Mouse (Mus musculus) embryonic facial prominence, embryonic 13.5 days (tissue): ENCODE results near the gene Kcnh4. TPM values are rescaled to one million over a fixed set of nuclear protein-coding genes. Genes with fewer than 3 reads are reported as not detected.
A peak's percentile ranks its signal among the peaks of the same experiment; 100 is the strongest.

Experiments
- ATAC-seq: fragments of 200-750 bp; cut with Nextera tagmentation; 2 replicates; pipeline ENCODE4 v1.8.0; 2017; ENCODE audit warnings: low read depth; ENCODE audit not compliant: insufficient number of reproducible peaks, insufficient read depth, low FRiP score, low TSS enrichment
- H3K27ac ChIP-seq: fragments of 300-500 bp; sonication (generic); 2 replicates; pipeline ENCODE4 v1.5.1; 2015; ENCODE audit warnings: moderate library complexity, mild to moderate bottlenecking, inconsistent platforms
- H3K27me3 ChIP-seq: fragments of 300-500 bp; sonication (generic); 2 replicates; pipeline ENCODE4 v1.6.1; 2015; ENCODE audit warnings: mild to moderate bottlenecking, inconsistent platforms
- H3K36me3 ChIP-seq: fragments of 300-500 bp; sonication (generic); 2 replicates; pipeline ENCODE4 v1.6.1; 2015; ENCODE audit warnings: mild to moderate bottlenecking, inconsistent platforms
- H3K4me1 ChIP-seq: fragments of 300-500 bp; sonication (generic); 2 replicates; pipeline ENCODE4 v1.6.1; 2015; ENCODE audit warnings: inconsistent platforms
- H3K4me2 ChIP-seq: fragments of 300-500 bp; sonication (generic); 2 replicates; pipeline ENCODE4 v1.6.1; 2015; ENCODE audit warnings: moderate library complexity, mild to moderate bottlenecking, inconsistent platforms
- H3K4me3 ChIP-seq: fragments of 300-500 bp; sonication (generic); 2 replicates; pipeline ENCODE4 v1.5.1; 2015; ENCODE audit warnings: mild to moderate bottlenecking, inconsistent platforms
- H3K9ac ChIP-seq: fragments of 300-500 bp; sonication (generic); 2 replicates; pipeline ENCODE4 v1.6.1; 2015; ENCODE audit warnings: mild to moderate bottlenecking, inconsistent platforms
- H3K9me3 ChIP-seq: fragments of 300-500 bp; sonication (generic); 2 replicates; pipeline ENCODE4 v1.6.1; 2016; ENCODE audit warnings: inconsistent platforms
- WGBS: fragments of 180-500 bp; shearing (Covaris S2); methylation state at CpG from one replicate; pipeline ENCODE4 v1.1.7; 2015; ENCODE audit warnings: mixed read lengths; 5-methylcytosine and 5-hydroxymethylcytosine counted together
- polyA plus RNA-seq: library from polyadenylated mRNA; unstranded; fragments of >200 nt; fragmentation: Nextera tagmentation; extraction: Ambion mirVana; gene quantifications from 2 replicates; pipeline ENCODE4 v1.2.1, GENCODE M21; 2015

Kcnh4 gene
- polyA plus RNA-seq, 1 experiment from 2014 or later, result 0.14 TPM

DNA sequence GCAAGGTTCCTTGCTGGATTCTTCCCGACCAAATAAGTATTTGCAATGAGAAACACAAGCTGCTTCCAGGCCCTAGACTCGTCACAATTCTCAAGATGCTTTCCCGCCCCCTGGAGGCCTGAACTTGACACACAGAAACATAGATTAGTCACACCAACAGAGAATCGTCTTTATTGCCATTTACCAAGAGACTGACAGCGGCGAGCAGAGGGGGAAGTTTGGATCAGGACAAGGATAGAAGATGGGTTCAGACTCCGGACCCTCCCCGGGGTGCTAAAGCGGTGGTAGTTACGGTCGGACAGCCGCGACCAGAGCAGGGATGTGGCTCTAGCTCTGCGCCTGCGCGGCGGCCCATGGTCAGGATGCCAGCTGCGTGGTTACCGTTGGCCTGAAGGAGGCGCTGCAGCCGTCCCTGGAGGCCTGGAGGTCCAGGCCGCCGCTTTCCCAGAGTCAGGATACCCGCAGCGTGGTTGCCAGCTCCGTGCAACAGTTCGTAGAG, 1.9 kb upstream of the Kcnh4 start:
- Histone ChIP-seq H3K4me3 (peak overlapping the region; percentile 44), H3K4me1 (peaks cover 17% of the 10 kb centered on the region), H3K9me3 (no peaks in the 10 kb centered on the region), H3K27ac (no peak overlapping the region), H3K36me3 (no peaks in the 10 kb centered on the region), H3K27me3 (peaks cover 58% of the 10 kb centered on the region), H3K4me2 (peak overlapping the region; percentile 68), H3K9ac (peak overlapping the region; percentile 54)
- ATAC-seq, result no peak
- WGBS, result under 1% methylated on average over 27 of the region's 27 CpGs

- H3K27me3 ChIP-seq, result peaks cover 58% of the 10 kb centered on the region
- peak overlapping the region; percentile 38 for H3K4me3 ChIP-seq
- H3K36me3 ChIP-seq, result no peaks in the 10 kb centered on the region
- H3K9me3 ChIP-seq, result no peaks in the 10 kb centered on the region
- no peak overlapping the region for H3K9ac ChIP-seq
- ATAC-seq, result no peak
- WGBS, result 1% methylated on average over 35 of the region's 35 CpGs
- H3K4me1 ChIP-seq, result peaks cover 17% of the 10 kb centered on the region
- H3K4me2 ChIP-seq, result peak overlapping the region; percentile 65
- H3K27ac ChIP-seq, result no peak overlapping the region
Measured at GRCm38 (mm10) chr11:100758707-100759610, 783 bp downstream of the Kcnh4 start.

GRCm38 (mm10) chr11:100757566-100757965, 2.2 kb downstream of the Kcnh4 start:
- Histone ChIP-seq H3K4me2 (no peak overlapping the region), H3K27ac (no peak overlapping the region), H3K4me3 (no peak overlapping the region), H3K4me1 (peaks cover 17% of the 10 kb centered on the region), H3K27me3 (peaks cover 53% of the 10 kb centered on the region), H3K9ac (no peak overlapping the region), H3K9me3 (no peaks in the 10 kb centered on the region), H3K36me3 (no peaks in the 10 kb centered on the region)
- no peak for ATAC-seq
- WGBS, result 86% methylated on average over 12 of the region's 12 CpGs

- H3K27ac ChIP-seq, result no peak overlapping the region
- H3K9me3 ChIP-seq, result no peaks in the 10 kb centered on the region
- ATAC-seq, result no peak
- no peak overlapping the region for H3K9ac ChIP-seq
- H3K4me1 ChIP-seq, result peaks cover 11% of the 10 kb centered on the region
- 69% methylated on average over 6 of the region's 6 CpGs for WGBS
- H3K36me3 ChIP-seq, result no peaks in the 10 kb centered on the region
- H3K4me2 ChIP-seq, result no peak overlapping the region
- peaks cover 42% of the 10 kb centered on the region for H3K27me3 ChIP-seq
- no peak overlapping the region for H3K4me3 ChIP-seq
Measured at GRCm38 (mm10) chr11:100756476-100756875, 3.3 kb downstream of the Kcnh4 start.

- WGBS, result 92% methylated on average over 3 of the region's 3 CpGs
- Histone ChIP-seq H3K36me3 (no peaks in the 10 kb centered on the region), H3K9ac (no peak overlapping the region), H3K9me3 (no peaks in the 10 kb centered on the region), H3K4me3 (no peak overlapping the region), H3K27me3 (peaks cover 35% of the 10 kb centered on the region), H3K4me2 (no peak overlapping the region), H3K27ac (no peak overlapping the region), H3K4me1 (peaks cover 8% of the 10 kb centered on the region)
- ATAC-seq, result no peak
Measured at GRCm38 (mm10) chr11:100754693-100755057, 5.1 kb downstream of the Kcnh4 start.

DNA sequence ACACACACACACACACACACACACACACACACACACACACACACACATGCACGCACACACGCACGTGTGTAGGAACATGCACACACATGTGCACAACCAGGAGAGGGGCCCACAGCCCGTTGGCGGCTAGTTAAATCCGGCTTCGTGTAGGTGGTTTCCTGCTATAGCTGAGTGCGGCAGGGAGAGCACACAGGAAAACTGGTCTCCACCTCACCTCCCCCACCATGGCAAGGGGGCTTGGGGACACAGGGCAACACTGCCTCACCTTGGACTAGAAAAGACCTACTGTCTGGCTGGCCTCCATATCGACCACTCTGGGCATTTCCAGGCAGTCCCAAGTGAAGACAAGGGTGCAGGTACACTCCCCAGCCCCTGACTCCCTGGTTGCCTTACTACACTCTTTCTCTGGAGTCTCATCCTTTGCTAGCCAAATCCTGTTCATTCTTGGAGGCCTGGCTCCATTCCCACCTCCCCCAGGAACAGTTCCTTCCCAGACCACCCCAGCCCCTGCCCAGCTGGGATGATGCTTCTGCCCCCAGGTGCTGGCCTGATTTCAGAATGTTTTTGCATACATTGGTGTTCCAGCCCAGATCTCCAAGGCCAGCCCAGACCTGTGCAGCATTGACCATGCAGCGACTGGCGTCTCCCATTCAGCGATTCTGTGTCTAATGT, 5.6 kb downstream of the Kcnh4 start:
- peaks cover 3% of the 10 kb centered on the region for H3K4me1 ChIP-seq
- H3K27ac ChIP-seq, result no peak overlapping the region
- peaks cover 35% of the 10 kb centered on the region for H3K27me3 ChIP-seq
- WGBS, result 82% methylated on average over 12 of the region's 12 CpGs
- no peak overlapping the region for H3K9ac ChIP-seq
- no peaks in the 10 kb centered on the region for H3K9me3 ChIP-seq
- ATAC-seq, result no peak
- H3K4me3 ChIP-seq, result no peak overlapping the region
- H3K36me3 ChIP-seq, result no peaks in the 10 kb centered on the region
- H3K4me2 ChIP-seq, result no peak overlapping the region

- no peak overlapping the region for H3K27ac ChIP-seq
- no peak overlapping the region for H3K4me3 ChIP-seq
- no peak overlapping the region for H3K9ac ChIP-seq
- ATAC-seq, result no peak
- no peak overlapping the region for H3K4me2 ChIP-seq
- H3K4me1 ChIP-seq, result no peaks in the 10 kb centered on the region
- peaks cover 28% of the 10 kb centered on the region for H3K27me3 ChIP-seq
- H3K9me3 ChIP-seq, result no peaks in the 10 kb centered on the region
- 50% methylated on average over 10 of the region's 10 CpGs for WGBS
- H3K36me3 ChIP-seq, result no peaks in the 10 kb centered on the region
Measured at GRCm38 (mm10) chr11:100752294-100752693, 7.4 kb downstream of the Kcnh4 start.

GRCm38 (mm10) chr11:100750127-100750526, 9.6 kb downstream of the Kcnh4 start:
- Histone ChIP-seq H3K27me3 (peaks cover 28% of the 10 kb centered on the region), H3K36me3 (no peaks in the 10 kb centered on the region), H3K27ac (no peak overlapping the region), H3K9ac (no peak overlapping the region), H3K9me3 (no peaks in the 10 kb centered on the region), H3K4me2 (no peak overlapping the region), H3K4me3 (no peak overlapping the region), H3K4me1 (no peaks in the 10 kb centered on the region)
- 92% methylated on average over 16 of the region's 16 CpGs for WGBS
- ATAC-seq, result no peak

- Histone ChIP-seq H3K9ac (no peak overlapping the region), H3K27ac (no peak overlapping the region), H3K4me1 (no peaks in the 10 kb centered on the region), H3K9me3 (no peaks in the 10 kb centered on the region), H3K27me3 (peaks cover 28% of the 10 kb centered on the region), H3K4me2 (no peak overlapping the region; the same call in 1 of the 2 replicates), H3K36me3 (no peaks in the 10 kb centered on the region), H3K4me3 (no peak overlapping the region)
- WGBS, result 54% methylated on average over 25 of the region's 25 CpGs
- ATAC-seq, result no peak
Measured at GRCm38 (mm10) chr11:100749469-100749868, 10.3 kb downstream of the Kcnh4 start.

DNA sequence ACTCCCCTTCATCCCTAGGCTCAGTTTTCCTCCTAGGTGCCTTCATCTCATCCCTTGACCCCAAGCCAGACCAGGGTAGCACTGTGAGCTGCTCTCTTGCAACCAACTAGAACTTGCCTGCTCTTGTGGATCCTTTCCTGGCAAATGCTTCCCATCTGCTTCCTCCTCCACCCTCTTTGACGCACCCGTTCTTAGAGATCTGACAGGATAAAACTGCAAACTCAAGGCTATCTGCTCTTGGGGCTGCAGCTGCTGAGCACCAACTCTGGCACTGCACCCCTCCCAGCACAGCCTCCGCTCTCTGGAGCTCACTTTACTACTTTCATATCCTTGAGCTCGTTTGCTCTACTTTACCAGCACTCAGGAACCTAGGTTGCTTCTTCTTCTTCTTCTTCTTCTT, 11.1 kb downstream of the Kcnh4 start:
- no peaks in the 10 kb centered on the region for H3K4me1 ChIP-seq
- H3K9ac ChIP-seq, result no peak overlapping the region
- H3K9me3 ChIP-seq, result no peaks in the 10 kb centered on the region
- H3K27ac ChIP-seq, result no peak overlapping the region
- H3K27me3 ChIP-seq, result peaks cover 31% of the 10 kb centered on the region
- 81% methylated on average over 4 of the region's 4 CpGs for WGBS
- no peak for ATAC-seq
- no peak overlapping the region for H3K4me3 ChIP-seq
- no peak overlapping the region for H3K4me2 ChIP-seq
- H3K36me3 ChIP-seq, result no peaks in the 10 kb centered on the region

- Histone ChIP-seq H3K4me1 (no peaks in the 10 kb centered on the region), H3K36me3 (no peaks in the 10 kb centered on the region), H3K27ac (no peak overlapping the region), H3K4me3 (no peak overlapping the region), H3K4me2 (no peak overlapping the region), H3K9me3 (no peaks in the 10 kb centered on the region), H3K27me3 (peaks cover 28% of the 10 kb centered on the region), H3K9ac (no peak overlapping the region)
- ATAC-seq, result no peak
- 71% methylated on average over 5 of the region's 5 CpGs for WGBS
Measured at GRCm38 (mm10) chr11:100747114-100747513, 12.6 kb downstream of the Kcnh4 start.

GRCm38 (mm10) chr11:100746546-100746945, 13.2 kb downstream of the Kcnh4 start:
- H3K4me1 ChIP-seq, result no peaks in the 10 kb centered on the region
- H3K4me2 ChIP-seq, result no peak overlapping the region
- no peak for ATAC-seq
- no peak overlapping the region for H3K4me3 ChIP-seq
- no peaks in the 10 kb centered on the region for H3K9me3 ChIP-seq
- WGBS, result 80% methylated on average over 10 of the region's 10 CpGs
- H3K27me3 ChIP-seq, result peaks cover 28% of the 10 kb centered on the region
- H3K36me3 ChIP-seq, result no peaks in the 10 kb centered on the region
- no peak overlapping the region for H3K9ac ChIP-seq
- no peak overlapping the region for H3K27ac ChIP-seq
